Mouse (Mus musculus) testis, adult 2 months (tissue): ENCODE data around the gene Olfr53. TPM values are rescaled to one million over a fixed set of nuclear protein-coding genes. Genes with fewer than 3 reads are reported as not detected.

Source experiments
- H3K27ac ChIP-seq: fragments of 200-500 bp; 2 replicates; pipeline ENCODE4 v1.5.1; 2012; ENCODE audit warnings: low read depth, low read length; ENCODE audit not compliant: control insufficient read depth, insufficient read depth
- H3K27me3 ChIP-seq: fragments of 200-500 bp; 2 replicates; pipeline ENCODE4 v1.6.1; 2012; ENCODE audit warnings: mild to moderate bottlenecking, low read length, moderate library complexity; ENCODE audit not compliant: control insufficient read depth, insufficient read depth
- H3K36me3 ChIP-seq: fragments of 200-500 bp; 2 replicates; pipeline ENCODE4 v1.6.1; 2012; ENCODE audit warnings: mild to moderate bottlenecking, low read length; ENCODE audit not compliant: control insufficient read depth, insufficient read depth
- H3K4me1 ChIP-seq: fragments of 200-500 bp; 2 replicates; pipeline ENCODE4 v1.6.1; 2012; ENCODE audit warnings: low read length; ENCODE audit not compliant: control insufficient read depth, insufficient read depth
- H3K4me3 ChIP-seq: fragments of 200-500 bp; 2 replicates; pipeline ENCODE4 v1.5.1; 2012; ENCODE audit warnings: low read depth, mild to moderate bottlenecking, low read length, moderate library complexity, mixed read lengths; ENCODE audit not compliant: control insufficient read depth
- CTCF ChIP-seq: fragments of 200-500 bp; IDR thresholded peaks from 2 replicates; pipeline ENCODE4 v1.5.1; 2012; ENCODE audit warnings: low read depth, mild to moderate bottlenecking, inconsistent platforms, low read length, moderate library complexity; ENCODE audit not compliant: control insufficient read depth, insufficient read depth, insufficient replicate concordance
- POLR2A ChIP-seq: fragments of 200-500 bp; IDR thresholded peaks from 2 replicates; pipeline ENCODE4 v1.6.1; 2012; ENCODE audit warnings: low read depth, mild to moderate bottlenecking, inconsistent platforms, low read length, moderate library complexity; ENCODE audit not compliant: control insufficient read depth
- polyA plus RNA-seq: library from polyadenylated mRNA; depleted of rRNA; stranded (reverse); fragments of >200 nt; gene quantifications from 2 replicates; pipeline ENCODE4 v1.2.3, GENCODE M21; 2012; rRNA removed

The Olfr53 gene
- polyA plus RNA-seq, 1 experiment = not detected

GRCm38 (mm10) chr7:140696967-140697366, 50.7 kb downstream of the Olfr53 start, which contains the start of gene Olfr541:
Olfr541 (plus strand) TSS chr7:140697267.
- Histone ChIP-seq H3K36me3 (no peaks in the 10 kb centered on the region), H3K4me3 (no peak within 1 kb of the TSS), H3K27me3 (no peaks in the 10 kb centered on the region), H3K27ac (no peak within 1 kb of the TSS), H3K4me1 (no peaks in the 10 kb centered on the region)
- TF ChIP-seq CTCF = no peak
- TF ChIP-seq POLR2A = no peak

Other genes starting within 250 kb of the Olfr53 start
- gene Olfr531, start 243.5 kb upstream of the Olfr53 start, polyA plus RNA-seq = not detected in 2 replicates
- not detected in 2 replicates for gene Olfr532, start 224.8 kb upstream of the Olfr53 start, polyA plus RNA-seq
- not detected in 2 replicates for gene Olfr533, start 183.1 kb upstream of the Olfr53 start, polyA plus RNA-seq
- gene Olfr535, start 162.2 kb upstream of the Olfr53 start, polyA plus RNA-seq = not detected in 2 replicates
- gene Olfr536, start 139.1 kb upstream of the Olfr53 start, polyA plus RNA-seq = not detected in 2 replicates
- 0.11 and 0.13 TPM in 2 replicates for gene Olfr538, start 78.6 kb upstream of the Olfr53 start, polyA plus RNA-seq
- gene Olfr46, start 45.2 kb upstream of the Olfr53 start, polyA plus RNA-seq = 0.17 and 0.32 TPM in 2 replicates
- gene Olfr61, start 17.5 kb upstream of the Olfr53 start, polyA plus RNA-seq = 0.08 and 0.26 TPM in 2 replicates
- gene Olfr539, start 13.5 kb downstream of the Olfr53 start, polyA plus RNA-seq = 0.65 and 0.82 TPM in 2 replicates
- gene Olfr45, start 35.5 kb downstream of the Olfr53 start, polyA plus RNA-seq = not detected in 2 replicates
- not detected in 2 replicates for gene Olfr541, start 50.8 kb downstream of the Olfr53 start, polyA plus RNA-seq
- gene Cyp2e1, start 117.3 kb downstream of the Olfr53 start, polyA plus RNA-seq = 0.33 and 0.84 TPM in 2 replicates
- gene Syce1, start 141.4 kb downstream of the Olfr53 start, polyA plus RNA-seq = 249 and 286 TPM in 2 replicates
- 1.6 and 1.7 TPM in 2 replicates for gene Zfp941, start 175.7 kb downstream of the Olfr53 start, polyA plus RNA-seq
- gene Urah, start 188.6 kb downstream of the Olfr53 start, polyA plus RNA-seq = 0.45 TPM in 1 of 2 replicates, not detected in the other
- gene Scgb1c1, start 199.1 kb downstream of the Olfr53 start, polyA plus RNA-seq = not detected in 2 replicates
- 539 and 573 TPM in 2 replicates for gene Odf3, start 201.4 kb downstream of the Olfr53 start, polyA plus RNA-seq
- gene Gm45785, start 209.9 kb downstream of the Olfr53 start, polyA plus RNA-seq = not detected in 2 replicates
- gene Ric8a, start 210.5 kb downstream of the Olfr53 start, polyA plus RNA-seq = 33.7 and 34.5 TPM in 2 replicates
- 20.8 and 22.9 TPM in 2 replicates for gene Bet1l, start 211.1 kb downstream of the Olfr53 start, polyA plus RNA-seq
- 74.8 and 77.4 TPM in 2 replicates for gene Psmd13, start 235.5 kb downstream of the Olfr53 start, polyA plus RNA-seq
- 78.9 and 86.0 TPM in 2 replicates for gene Sirt3, start 235.9 kb downstream of the Olfr53 start, polyA plus RNA-seq